Mouse (Mus musculus) CD4-positive, CD25-positive, alpha-beta regulatory T cell, adult 2 months (primary cell): ENCODE results near the gene Fam204a.

Experiments
- DNase-seq: peaks from one replicate; pipeline ENCODE4 v3.0.0-alpha.2; 2012; ENCODE audit warnings: low read depth, low spot score

Gene Fam204a

DNA sequence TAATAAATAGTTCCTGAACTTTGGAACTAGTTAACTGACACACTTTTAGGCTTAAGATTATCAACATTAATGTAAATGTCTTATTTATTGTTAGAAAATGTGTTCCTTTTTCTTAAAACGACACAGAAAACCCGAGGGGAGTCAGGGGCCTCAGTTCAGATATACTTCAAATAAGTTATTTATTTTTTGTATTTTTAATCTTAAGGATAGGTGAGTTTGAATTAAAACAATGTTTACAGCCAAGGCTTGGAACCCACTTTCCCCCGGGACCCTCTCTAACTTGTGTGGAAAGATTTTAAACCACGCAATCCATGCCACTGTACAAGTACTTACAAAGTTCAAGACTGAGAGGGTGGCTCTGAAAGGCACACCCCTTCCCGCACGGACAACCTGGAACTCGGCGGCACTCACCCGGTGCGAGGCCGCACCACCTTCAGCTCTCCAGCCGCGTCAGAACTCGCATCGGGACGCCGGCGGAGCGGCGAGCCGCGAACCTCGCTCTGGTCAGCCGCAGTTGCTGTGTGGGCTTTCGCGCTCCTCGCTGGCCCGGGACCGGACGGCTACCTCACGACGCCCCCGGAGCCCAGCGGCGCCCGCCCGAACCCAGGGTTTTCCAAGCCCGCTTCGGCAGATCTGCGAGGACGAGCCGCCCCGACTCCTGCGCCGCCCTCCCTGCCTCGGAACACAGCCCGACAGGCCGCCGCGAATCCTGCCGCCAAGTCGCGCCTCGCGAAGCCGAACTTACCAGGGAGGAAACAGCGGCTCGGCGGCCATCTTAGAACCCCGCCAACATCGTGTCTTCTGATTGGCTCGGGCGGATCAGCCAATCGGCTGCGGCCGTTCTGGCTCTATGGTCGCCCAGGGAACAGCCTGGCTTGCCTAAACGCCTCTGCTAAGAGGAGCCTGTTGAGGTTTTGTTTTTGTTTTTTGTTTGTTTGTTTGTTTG, at the start of gene Fam204a:
Gene Fam204a, minus strand, starts transcription at position 803 of the 946 bp plus-strand sequence.
- DNase-seq = peak; percentile 96

DNA sequence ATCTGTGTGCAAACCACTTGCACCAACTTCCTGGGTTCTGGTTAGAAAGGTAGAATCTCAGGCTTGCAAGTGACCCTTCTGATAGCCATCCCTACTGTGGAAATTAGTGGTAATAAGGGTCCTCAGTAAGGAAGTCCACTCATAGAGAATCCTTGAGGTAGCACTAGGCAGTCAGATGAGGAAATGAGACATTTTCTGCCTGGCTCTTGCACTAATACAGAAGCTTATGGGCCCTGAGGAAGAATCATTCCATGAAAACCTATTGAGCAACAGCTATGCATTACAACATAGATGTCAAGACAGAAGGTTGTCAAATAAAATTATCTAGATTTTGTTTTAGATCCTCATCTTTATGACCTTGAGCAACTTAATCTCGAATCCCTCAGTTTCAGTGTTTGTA, 39.3 kb upstream of the Fam204a start:
- no peak for DNase-seq

DNA sequence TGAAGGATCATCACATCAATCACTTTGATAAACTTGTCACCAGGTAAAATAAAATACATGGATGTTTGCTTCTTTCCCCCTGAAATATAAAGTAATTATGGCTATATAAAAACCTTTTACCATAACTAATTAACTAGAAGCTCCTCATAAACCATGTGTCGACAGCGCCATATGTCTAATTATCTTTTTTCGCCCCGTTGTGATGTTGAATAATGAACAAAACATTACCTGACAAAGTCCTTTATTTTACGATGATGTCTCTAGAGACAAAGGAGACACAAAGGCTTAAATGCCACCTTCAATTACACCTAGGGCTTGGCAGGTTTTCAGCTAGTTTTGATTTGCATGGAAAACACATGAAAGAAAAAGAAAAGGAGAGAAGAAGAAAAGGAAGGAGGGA, 34.2 kb upstream of the Fam204a start:
- no peak for DNase-seq

DNA sequence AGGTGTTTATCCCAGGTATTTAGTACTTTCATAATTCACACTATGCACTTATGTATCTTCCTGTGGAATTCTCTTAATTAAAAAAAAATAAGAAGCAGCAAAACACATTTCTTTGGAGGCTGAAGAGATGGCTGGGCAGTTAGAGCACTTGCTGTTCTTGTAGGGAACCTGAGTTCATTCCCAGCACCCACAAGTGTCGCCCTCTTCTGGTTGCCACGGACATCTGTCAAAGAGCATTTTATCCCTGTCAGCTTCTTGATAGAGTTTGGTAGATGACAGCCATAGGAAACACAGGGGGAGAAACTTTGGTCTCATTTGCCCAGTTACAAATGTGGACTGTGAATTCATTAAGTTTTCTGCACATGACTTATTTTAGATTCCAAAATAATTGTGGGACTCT, 25.5 kb upstream of the Fam204a start:
- peak; percentile 45 for DNase-seq

DNA sequence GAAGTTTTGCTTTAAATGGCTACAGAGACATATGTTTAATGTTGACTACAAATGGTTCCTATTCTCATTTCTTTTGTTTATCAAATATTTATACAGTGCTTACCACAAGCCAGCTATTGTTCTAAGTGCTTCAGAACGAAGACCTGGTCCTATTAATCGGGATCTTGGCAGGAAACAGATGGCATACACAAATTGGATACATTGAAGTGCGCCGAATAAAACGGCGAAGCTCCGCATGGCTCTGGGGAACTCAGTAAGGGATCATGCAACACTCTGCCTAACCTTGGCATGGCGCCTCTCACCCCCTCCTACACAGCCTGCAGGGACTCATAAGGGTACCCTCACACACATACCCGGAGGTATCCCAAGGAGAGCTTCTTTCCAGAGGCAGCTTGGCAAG, 24.7 kb upstream of the Fam204a start:
- DNase-seq = no peak

DNA sequence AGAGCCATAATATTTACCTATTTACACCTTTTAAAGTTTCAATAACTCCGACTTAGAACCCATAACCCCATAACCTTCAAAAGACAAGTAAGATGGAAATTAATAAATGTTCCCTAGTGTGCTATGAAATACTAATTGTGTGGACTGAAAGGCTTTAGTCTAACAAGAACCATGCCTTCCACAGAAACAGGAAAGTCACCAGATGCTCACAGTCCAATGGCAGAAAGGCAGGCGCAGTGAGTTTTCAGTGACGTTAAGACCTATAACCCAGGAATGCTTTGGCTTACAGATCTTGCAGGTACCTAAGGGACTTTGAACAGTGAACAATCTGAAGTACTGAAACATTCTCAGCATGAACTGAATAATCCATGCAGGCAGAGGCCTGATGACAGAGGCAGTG, 18.7 kb upstream of the Fam204a start:
- DNase-seq = no peak

DNA sequence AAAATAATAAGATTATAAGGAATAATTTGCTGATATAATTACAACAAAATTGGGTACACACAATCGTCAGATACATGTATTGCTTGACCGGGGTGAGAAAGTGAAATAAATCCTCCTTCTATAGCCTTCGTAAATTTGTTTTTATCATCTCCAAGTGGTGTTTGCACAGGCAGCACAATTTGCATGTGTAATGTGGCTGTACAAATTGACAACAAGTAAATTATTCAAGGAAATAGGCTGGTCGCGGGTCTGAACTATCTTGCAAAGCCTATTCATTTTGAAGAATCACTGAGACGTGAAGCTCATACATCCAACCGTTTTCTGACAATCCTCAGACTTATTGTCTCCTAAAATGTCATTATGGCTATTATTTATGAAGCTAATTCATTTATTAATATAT, 16.1 kb upstream of the Fam204a start:
- DNase-seq = no peak

DNA sequence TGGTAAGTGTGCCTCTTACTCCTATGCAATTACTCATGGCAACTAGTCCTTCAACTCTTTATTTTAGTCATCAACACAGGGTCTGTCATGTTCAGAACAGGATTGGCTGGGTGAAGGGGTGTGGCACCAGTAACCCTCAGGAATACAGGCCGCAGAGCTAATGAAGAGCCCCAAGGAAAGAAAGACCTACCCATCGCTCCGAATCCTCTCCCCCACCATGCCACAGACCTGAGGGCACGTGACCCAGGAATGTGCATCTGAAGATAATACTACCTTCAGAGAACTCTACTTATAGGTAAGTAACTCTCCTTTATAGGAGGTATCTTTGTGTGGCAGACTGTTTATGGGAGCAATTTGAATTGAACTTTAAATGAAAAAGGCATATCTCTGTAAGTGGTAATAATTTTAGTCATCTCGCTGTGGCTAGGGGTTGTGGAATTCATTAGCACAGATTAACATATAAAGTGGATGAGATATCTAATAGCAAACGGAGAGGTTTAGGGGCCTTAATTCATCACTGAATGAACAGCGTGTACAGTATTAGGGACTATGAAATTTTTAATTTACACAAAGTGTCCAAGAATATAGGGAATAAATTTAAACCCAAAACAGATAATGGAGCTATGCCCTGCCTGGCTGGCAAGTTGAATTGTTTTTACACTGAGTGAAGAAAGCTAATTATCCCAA, 15.6 kb upstream of the Fam204a start:
- no peak for DNase-seq

DNA sequence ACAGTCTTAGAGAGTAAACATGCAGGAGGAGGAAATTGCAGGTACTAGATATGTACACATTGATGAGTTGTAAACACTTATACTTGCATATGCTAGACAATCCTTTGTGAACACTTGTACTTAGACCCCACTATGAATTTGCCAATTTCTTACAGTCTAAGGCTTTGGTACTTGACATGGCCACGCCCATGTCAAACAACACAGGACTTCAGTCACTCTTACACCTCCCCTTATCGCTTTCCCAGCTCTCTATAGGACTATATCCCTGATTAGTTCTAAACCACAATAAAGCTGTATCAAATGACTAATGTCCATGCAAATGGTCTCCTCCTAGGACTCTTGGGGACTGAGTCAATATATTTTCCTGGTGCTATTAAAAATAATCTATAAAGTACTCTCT, 5.0 kb upstream of the Fam204a start:
- no peak for DNase-seq

DNA sequence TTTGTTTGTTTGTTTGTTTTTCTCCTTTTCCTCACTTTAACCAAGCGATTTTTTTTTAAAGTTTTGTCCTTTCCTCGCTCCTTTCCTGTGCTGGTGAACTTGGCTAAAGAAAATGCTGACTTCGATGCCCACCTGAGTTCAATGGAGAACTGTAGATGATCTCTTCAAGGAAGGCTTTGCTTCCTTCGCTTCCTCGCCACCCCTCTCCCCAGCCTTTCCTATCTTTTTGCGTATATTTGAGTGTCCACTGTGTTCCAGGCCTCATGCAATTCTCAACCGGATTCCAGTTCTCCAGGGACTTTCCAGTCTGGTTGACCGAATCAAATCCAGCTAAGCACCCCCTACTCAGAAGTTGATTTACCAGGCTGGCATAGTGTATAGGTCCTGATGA, 339 bp upstream of the Fam204a start:
- no peak for DNase-seq

DNA sequence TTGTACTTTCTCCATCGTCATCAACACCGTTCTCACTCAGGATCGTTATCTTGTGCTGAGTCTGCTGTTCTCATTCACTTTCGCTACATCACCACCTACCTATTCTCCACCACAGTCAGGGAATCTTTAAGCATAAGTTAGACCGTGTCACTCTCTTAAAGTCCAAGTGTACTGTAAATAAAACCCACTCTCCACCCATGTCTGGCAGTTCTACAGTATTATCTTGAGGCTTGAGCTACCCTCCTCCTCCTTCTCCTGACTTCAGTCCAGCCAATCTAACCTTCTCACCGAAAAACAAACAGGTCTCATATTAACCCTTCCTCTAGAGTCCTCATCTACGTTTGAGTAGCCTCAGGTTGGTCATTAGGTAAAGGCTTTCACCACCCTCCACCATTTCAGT, 7.1 kb downstream of the Fam204a start:
- no peak for DNase-seq

DNA sequence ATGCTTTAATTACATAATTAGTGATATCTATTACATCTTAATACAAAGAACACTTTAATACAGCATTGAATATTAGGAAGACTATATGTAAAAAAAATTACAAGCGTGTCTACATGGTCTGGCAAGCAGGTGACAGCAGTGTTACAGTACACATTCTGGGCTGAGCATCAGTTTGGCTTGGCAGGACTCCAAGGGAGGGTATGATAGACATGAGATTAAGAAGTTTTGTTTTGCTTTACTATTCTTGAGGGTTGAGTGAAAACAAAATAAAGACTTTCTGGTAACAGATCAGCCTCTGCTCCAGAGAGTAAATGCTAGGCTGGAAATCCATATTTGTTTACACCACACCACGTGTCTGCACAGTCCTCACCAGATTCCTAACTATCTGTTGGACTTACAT, 8.5 kb downstream of the Fam204a start:
- DNase-seq = no peak

DNA sequence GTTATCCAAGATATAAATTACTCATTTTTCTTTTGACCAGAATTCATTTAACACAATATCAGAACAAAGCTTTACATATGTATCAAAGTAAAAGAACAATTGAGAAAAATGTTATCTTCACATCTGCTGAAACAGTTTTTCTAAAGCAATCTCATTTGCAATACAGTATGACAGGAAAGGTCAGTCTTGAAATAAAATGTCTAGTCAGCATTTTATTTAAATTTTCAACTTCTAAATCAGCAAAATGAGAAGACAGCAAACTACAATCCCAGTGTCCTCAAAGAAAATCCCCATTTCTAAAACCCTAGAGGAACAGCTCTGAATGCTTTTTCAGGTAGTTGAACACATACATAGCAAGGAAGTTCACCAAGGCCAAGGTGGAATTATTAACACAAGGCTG, 18.3 kb downstream of the Fam204a start:
- DNase-seq = no peak

DNA sequence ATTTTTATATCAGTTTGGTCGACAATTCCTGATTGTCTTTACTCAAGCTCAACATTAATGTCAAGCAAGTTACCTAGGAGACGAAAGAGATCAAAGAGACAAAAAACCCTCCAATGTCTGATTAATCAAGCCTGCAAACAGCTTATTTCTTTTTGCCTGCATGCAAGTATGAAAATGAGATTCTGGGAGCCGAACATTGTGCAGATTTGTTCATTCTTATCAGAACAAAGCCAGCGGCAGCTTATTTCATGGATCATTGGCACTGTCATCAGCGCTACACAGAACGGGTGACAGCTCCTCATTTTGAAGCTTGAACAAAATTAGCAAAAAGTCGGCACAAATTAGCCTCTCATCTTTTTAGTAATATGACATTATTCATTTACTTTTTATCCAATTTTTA, 22.3 kb downstream of the Fam204a start:
- no peak for DNase-seq

DNA sequence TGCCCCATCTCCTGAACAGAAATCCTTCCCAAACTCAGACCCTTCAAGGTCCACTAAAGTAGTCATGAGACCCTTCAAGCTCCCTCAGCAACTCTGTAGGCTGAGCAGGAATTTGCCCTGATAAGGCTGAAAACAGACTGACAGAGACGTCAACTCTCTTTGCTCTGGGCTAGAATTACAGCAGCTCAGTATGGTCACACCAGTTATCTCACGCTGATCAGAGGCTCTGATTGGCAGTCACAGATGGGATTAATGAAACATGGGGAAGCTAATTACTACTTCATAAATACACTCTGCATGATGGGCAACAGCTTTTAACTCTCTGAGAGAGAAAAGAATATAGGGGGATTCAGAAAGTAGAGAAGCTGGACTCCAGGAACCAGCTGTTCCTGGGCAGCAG, 26.2 kb downstream of the Fam204a start:
- no peak for DNase-seq

DNA sequence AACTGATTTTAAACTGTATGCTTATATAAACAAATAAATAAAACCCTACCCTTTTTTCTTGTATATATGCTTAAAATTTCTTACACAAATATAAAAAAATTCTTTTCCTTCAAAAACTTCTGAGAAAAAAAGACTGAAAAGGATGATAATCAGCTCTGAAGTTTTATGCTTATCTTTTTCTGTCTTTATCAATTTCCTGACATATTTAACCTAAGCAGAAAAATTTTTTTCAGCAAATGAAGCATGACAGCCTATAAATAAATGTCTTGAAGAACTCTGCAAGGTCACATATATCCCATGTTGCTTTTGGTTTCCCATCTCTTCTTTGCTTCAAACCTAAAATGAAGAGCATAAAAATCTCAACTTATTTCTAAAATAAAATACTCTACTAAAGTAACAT, 27.3 kb downstream of the Fam204a start:
- DNase-seq = no peak

DNA sequence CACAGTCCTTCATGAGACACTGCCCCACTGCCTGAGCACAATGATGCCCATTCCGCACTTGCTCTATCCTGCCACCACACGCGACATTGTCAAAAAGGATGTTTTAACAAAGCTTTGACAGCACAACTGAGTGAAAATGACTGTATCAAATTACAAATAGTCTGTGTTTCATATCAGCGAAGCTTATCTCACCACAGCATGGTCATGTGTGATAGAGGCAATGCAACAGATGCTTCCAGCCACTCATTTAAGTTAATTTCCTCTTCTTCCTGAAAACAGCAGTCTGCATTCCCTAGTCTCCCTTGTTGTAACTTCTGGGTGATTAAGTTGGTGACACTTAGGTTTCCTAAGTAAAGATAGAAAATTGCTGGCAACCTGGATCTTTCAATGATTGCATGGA, 33.7 kb downstream of the Fam204a start:
- no peak for DNase-seq

DNA sequence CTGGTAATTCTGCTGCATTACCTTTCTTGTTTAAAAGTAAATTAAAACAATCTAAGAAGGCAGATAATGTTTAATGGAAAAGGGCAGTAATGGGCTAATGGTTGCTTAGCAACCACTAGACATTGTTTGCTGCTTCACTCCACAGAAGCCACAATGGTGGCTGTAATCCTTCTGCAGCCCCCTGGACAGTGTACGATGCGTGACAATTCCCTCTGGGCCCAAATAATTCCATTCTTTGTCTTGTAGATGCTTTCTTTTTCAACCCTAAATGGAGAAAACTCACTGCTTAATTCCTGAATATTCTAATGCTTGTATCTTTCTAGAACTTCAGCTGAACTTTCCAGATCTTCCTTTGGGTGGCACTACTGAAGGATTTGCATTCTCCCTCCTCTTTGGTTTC, 37.3 kb downstream of the Fam204a start:
- no peak for DNase-seq

DNA sequence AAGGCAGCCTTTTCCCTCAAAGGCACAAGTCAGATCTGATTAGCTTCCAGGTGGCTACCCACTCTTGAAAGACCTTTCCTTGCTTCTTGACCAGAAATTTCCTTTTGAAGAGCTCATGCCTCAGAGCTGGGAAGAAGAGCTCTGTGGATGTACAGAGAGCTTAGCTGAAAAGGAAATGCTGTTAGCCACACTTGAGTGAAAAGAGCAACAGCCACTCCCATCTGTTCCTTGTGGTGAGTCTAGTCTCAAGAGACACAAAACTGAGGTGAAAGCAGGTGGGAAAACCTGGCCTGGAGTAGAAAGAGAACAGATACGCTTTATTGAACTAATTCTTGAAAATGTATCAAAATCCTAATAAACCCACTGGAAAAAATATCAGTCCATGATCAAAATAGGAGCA, 43.6 kb downstream of the Fam204a start:
- peak; percentile 6 for DNase-seq

DNA sequence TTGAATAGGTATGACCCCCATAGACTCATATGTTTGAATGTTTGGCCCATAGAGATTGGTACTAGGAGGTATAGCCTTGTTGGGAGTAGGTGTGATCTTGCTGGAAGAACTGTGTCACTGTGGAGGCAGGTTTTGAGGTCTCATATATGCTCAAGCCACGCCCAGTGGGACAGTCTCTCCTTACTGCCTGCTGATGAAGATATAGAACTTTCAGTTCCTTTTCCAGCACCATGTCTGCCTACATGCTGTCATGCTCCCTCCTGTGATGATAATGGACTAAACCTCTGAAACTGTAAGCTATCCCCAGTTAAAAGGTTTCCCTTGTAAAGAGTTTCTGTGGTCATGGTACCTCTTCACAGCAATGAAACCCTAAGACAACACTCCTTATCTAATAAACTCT, 44.3 kb downstream of the Fam204a start:
- no peak for DNase-seq

DNA sequence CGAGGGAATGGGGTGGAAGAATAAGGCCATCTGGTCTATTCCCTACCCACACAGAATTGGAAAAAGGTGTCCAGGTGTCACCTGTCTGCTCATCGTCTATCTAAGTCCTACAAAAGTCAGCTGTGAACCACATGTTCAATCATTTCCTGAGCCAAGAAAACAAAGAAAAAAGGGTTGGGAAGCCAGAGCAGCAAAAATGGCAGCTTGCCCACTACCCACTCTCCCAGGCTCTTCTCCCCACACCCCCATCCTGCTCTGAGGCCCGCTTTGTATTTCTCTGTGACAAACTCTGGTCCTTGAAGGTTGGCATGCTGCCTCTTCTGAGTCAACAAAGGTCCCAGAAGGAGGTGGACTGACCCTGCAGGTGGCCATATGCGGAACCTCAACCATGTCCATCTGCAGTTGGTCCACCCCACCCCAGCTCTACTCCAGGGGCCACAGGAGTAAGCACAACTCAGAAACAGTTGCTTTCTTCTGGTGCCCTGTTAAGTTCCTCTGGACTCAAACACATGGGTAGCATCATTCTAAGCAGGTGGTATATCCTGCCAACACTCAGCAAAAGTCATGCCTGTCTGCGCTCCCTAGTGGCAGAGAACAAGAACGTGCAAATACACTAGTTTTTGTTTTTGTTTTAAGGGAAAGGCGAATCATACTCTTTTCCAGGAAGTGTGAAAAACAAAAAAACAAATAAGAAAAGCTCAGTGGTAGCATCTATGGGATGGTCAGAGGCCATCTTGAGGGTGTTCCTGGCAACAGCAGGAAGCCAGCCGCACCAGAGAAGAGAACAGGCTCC, 47.5 kb downstream of the Fam204a start:
- DNase-seq = no peak

DNA sequence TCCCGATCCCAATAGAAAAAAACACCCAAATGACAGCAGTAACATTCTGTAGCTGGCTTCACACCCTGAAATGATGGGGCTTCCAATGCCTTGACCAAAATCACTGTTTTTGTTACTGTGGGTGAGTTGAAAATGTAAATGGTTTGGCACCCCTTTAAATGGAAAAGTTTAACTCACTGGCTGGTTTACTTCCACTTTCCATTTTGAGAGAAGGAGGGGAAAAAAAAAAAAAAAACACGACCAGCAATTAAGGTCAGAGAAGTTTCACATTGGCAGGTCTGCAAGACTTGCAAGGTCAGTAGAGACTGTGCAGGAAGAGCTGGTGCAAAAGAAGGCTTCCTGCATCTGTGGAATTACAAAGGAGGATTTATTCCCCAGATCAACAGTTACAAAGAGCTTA, 61.1 kb downstream of the Fam204a start:
- no peak for DNase-seq
